Mouse (Mus musculus) yolk sac, embryonic 10.5 days (tissue): ENCODE measurements at regions not wholly inside any gene's neighbourhood (a gene's known extent, or its start where the extent isn't known, plus 50 kb on each side); places are given as distances from the start of the nearest gene placed in this dataset.
"Not testable (repeated sequence)": the region's sequence is repeated elsewhere in the genome, so short reads cannot be mapped to it uniquely, and the experiment has no call there.

Experiments
- DNase-seq: peaks from one replicate; pipeline ENCODE4 v3.0.0-alpha.2; 2017; ENCODE audit warnings: low spot score

DNA sequence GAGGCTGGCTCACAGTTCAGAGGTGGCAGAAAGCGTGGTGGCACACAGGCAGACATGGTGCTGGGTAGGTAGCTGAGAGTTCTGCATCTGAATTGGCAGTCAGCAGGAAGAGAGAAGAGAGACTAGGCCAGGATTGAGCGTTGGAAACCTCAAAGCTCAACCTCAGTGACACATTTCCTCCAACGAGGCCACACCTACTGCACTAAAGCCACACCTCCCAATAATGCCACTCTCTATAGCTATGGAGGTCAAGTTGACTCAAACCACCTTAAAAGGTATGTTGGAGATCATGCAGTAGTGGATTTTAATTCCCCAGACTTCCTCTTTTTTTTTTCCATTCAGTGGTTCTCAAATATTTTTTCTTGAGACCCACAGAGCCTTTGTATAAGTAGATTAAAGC is 57.1 kb downstream of the Ccdc54 start:
- DNase-seq: no peak

DNA sequence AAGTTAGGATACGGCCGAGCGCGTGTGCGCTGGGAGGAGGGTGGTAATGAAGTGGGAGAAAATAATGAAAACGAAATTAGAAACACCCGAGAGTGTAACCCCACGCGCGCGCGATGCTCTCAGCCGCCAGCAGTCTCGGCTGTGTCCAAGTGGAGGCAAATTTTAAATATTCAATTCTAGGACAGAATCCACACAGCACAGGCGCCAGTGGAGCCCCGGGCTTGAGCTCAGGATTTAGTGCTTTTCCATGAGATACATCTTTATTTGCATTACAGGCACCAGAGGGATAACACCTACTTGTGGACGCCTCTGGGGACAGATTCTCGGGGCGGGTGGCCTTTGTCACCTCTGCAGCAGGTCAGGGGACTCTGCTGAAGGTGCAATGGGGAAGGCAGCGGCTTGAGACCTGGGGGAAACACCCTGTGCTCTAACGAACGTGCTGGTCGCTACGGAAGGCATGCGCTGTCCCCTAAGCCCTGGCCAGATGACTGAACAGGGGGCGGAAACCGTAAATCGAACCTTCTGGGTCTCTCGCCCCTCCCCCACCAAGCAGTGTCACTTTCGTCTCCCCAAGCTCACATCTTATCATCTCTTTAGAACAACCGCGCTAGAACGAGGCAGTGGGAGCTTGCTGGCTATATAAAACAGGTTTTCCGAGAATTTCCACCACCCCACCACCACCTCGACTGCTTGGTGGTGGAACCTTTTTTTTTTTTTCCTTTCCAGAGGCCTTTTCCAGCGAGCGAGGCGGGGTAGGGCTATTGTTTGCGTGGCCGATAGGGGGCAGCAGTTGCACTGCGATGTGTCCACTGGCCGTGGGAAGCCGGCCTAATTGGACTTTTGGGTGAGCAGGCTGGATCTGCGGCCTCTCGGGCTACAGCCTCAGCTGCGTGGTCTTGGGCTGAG is 61.2 kb downstream of the Ccdc54 start:
- peak; percentile 90 for DNase-seq

DNA sequence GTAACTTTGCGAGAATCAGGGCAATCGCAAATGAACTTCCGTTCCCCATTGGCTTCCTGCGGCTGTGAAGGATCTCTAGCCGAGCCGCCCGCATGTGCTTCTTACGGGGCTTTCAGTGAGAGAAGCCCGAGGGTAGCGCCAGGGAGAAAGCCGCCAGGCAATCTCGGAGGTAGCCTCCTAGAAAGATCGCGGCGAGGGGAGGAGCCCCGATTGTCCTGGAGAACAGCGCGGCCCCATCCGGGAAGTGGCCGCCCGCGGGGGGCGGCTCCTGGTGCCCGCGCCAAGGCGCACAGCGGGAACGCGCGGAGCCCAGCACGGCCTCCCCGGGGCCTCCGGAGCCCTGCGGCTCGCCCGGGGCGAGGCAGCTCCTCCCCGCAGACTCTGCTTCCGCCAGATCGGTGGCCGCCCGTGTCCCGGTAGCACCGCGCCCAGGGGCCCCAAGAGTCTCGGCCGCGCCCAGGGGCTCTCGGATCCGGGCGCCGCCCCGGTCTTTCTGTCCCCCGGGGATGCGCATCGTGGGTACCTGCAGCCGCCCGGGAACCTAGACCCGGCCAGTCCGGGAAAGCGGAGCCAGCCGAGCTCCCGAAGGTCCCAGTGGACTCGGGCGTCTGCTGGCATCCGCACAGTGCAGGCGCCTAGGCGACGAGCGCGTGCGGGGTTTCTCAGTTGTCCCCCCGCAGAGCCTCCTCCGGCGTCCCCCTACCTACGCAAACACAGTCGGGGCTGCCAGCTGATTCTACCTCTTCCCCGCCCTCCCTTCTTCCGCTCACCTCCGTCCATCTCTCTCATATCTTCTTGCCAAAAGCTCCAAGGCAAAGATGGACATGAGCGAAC is 62.1 kb downstream of the Ccdc54 start:
- DNase-seq: peak; percentile 86

DNA sequence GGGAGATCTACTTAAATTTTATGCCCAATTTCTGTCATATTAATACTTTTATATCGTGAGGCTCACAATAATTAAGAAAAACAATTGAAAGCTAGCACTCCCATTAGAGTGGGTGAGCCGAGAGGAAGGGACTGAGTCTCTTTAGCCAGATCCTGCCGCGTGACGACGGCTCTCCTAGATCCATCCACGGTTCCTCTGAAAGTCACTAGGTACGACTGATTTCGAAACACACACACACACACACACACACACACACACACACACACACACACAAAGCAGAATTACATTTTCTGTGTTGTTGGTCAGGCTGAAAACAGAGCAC is 62.6 kb downstream of the Ccdc54 start:
- DNase-seq: no peak

DNA sequence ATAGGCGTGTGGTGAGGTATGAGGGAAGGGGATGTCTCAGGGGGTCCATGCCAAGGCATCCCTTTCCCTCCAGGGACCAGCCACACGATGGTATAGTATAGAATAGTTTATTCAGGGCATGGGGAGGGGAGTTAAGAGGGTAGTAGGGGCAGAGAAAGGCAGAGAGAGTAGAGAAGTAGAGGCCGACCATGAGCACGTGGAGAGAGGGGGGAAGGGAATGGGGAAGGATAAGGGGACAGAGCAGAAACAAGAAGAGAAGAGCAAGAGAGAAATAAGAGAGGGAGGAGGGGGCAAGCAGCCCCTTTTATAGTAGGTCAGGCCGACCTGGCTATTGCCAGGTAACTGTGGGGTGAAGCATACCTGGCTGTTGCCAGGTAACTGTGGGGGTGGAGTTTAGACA is 64.0 kb downstream of the Ccdc54 start:
- not testable (repeated sequence) for DNase-seq

DNA sequence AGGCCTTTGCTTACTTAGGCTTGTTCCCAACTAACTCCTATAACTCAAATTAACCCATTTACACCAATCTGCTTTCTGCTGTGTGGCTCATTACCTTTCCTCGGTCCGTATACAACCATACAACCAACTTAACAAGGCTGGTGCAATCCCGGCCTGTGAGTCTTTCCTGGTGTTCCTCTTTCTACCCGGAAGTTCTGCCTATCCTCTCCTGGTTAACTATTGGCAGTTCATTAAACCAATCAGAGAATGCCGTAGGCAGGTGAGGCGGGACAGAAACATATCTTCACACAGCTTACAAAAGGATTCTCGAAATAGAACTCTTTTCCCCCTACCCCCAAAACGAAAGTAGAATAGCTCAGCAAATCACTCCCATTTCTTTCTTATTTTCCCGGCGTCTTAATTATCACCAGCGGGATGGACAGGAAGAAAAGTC is 65.0 kb downstream of the Ccdc54 start:
- peak; percentile 32 for DNase-seq

DNA sequence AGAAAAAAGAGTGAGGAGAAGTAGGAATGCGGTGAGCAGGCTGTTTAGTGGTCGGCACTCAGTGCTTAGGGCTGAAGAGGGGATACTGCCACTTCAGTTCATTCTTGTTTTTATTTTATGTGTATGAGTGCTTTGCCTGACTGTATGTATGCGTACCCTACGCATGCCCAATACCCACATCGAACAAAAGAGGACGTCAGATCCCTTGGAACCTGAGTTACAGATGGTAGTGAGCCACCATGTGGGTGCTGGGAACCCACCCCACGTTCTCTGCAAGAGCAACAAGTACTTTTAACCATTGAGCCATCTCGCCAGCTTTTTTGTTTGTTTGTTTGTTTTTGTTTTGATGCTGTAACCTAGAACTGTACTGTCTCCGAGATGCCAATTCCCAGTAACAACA is 65.5 kb downstream of the Ccdc54 start:
- no peak for DNase-seq

DNA sequence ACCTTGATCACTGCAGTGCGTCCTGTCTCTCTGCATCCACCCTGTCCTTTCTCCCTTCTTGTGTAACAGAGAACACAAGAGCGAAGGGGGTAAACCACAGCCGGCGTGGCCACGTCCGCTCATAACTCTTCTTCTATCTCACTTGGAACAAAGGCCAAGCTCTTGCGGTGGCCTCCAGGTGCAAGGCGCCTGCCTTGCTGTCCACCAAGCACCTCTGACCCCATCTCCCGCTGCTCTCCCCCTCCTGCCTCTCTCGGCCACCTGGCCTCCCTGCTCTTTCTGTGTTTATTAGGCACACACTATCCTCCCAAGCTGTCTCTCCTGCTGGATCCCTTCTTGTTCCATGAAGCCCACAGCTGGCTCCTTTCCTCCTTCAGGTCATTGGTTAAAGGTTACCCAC is 71.3 kb downstream of the Ccdc54 start:
- DNase-seq: peak; percentile 77

DNA sequence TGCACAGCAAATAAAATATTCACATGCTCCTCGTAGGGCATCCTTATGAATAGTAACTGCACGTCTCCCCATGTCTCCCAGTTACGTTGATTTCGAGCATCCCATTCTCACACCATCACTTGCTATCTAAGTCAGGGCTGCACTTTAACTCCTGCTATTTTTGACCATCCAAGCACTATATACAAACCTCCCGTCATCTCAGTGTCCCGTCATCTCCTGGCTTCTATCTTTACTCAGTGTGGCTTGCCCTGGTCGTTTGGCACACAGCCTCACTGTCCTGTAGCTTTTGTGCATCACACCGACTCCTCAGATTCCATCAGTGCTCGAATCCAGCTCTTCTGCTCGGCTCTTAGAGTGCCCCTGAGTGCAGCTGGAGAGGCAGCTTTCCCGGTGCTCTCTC is 74.4 kb downstream of the Ccdc54 start:
- no peak for DNase-seq

DNA sequence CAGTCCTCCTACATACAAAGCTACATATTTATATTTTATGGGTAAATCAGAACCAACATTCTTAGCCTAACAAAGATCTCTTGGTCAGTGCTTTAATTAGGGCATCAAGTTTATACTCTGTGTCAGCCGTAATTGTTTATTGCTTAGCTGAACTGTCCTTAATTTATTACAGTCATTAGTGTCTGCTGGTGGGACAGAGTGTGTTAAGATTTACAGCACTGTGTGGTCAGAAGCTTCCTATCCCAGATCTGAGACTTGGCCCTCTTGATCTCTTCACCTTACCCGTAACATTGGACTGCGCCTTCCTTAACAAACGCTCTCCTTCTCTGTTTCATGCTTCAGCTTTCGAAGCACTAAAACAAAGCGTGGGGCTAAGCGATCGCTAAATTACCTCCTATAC is 75.9 kb downstream of the Ccdc54 start:
- DNase-seq: no peak

DNA sequence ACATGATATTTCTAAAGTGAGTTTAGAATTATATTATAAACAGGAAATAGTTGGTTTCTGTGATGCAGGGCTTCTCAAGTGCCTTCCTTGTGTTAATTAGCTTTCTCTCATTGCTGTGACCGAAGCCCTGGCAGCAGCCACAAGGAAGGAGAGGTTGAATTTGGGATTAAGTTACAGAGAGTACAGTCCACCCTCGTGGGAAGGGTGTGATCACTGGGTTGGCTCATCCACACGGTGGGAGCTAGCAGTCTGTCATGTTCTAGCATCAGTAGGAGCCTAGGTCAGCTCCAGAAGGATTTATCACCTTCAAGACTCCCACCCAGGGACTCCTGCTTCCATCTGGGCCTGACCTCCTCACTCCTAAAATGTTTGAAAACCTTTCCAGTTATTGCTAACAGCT is 78.9 kb downstream of the Ccdc54 start:
- DNase-seq: no peak

DNA sequence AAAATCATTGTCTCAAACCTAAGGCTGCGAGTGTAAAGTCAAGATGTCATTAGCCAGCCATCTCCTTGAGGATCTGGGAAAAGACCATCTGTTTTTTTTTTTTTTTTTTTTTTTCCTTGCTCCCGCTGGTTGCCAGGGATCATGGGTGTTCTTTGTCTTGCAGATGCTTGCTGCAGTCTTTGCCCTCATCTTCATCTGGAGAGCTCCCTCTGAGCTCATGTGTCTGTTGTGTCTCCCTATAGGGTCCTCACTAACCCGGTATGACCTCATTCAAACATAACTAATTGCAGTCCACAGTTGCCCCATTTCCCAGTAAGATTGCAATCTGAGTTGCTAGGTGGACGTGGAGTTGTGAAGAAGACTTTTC is 77.3 kb upstream of the Bbx start:
- no peak for DNase-seq

DNA sequence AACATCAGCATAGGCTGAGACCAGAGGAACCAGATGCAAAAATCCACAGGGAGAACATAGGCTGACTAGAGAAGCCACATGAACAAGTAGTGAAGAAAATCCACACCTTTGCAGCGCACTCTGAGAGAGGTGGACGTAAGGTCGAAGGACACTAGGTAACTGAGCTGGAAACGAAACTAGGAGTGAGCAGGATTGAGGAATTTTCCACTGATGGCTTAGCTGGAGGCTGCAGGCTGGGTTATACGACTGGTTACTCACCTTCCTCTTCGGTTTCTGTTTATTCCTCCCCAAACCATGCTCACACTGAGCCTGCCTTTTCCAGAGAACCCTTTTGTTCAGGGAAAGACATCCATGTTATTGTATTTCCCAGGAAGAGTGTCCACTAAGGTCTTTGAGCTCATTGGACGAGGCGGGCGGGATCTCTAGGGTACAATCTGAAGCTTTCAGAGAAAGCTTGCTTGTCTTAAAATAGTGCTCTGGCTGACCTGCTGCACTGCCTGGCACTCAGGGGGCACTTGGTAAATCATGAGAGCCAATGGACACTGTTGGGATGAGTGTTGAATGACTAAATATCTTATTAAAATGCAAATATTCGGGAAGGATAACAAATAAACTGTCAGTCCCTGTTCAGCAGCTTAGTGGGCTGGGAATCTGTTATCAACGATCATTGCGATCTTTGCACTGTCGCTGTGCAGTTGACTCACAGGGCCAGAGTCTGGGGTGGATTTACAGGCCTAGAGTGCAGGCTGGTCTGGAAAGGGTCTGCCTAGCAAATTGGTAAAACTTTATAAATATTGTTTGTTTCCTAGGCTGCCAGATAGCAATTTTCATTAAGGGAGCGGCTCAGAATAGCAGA is 76.7 kb upstream of the Bbx start:
- peak; percentile 67 for DNase-seq

DNA sequence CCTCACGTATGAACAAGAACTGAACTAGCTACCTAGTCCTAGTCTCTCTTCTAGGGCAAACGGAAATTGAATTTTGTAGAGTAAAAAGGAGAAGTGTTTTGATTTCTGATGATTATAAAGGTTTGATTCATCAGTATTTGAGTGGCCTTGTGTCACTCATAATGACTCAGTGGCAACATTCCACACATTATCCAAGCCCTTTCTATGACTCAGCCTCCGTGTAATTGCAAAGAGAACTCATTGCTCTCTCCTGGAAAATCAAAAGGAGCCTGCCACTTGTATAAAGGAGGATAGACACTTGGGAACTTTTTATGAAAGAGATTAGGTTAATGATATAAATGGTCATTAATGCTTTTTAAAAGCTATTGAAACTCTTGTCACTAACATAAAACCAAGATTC is 72.4 kb upstream of the Bbx start:
- DNase-seq: no peak

DNA sequence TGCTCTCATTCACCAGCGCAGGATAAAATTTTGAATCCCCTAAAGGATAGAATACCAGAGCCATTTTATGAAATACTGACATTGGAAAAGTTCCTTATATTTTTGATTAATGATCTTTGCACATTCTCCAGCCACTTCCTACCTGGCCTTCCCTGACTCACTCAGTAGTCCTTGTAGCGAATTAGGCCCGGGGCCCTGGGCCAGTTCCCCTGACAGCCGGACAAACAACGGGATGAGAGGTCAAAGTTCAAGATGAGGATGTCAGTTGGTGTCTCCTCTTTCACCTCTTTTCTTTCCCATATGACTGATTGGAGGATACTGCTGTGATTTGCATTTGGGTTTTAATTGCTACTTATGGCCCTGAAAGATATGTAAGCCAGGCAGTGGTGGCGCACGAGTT is 66.7 kb upstream of the Bbx start:
- peak; percentile 81 for DNase-seq

DNA sequence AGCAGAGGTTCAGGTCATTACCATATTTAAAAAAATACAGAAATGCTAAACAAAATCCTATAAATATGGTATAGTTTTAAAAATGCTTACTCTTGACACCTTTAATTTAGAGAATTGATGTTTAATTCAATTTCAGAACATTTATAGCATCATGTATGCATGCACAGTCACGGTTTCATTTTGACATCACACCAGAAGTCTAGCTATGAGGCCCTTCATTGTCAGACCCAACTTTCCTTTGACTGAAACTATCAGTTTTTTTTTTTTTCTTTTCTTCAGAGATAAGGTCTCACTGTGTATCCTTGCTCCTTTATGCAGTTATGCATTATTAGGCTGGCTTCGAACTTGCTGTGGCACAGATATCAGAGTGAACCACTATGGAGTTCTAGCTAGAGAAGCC is 61.5 kb upstream of the Bbx start:
- no peak for DNase-seq

DNA sequence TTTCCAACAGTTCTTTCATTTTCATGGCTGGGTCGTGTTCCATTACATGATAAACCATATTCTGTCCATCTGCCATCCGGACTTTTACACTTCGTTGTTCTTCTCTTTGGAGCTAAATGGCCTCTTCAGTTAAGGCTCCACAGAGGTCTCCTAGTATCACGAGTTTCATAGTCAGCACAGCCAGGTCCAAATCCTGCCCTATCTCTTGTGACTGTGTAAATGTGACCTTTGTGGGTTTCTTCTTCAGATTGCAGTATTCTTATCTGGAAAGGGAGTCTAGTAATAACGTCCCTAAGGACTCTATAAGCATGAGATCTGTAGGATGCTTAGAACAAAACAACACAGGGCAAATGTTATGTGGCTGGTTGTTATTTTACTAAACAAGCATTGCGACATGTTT is 57.1 kb upstream of the Bbx start:
- DNase-seq: peak; percentile 84

DNA sequence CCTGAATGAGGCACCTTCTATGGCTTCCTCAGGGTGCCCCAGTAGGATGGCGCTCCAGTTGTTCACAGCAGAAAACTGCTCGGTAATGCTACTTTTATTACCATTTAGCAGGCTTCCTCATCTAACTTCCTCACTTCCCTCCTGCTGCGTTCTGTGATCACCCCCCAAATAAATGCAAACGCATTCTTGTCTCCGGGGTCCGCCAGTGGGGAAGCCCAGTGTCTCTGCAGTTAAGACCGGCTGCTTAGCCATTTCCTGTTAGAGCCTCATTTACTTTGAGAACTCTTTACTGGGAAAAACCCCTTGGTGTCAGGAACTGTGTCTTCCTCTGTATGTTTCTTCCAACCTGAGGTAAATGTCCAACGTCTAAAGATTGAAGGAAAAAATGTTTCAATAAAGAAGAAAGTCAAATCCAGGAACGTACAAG is 50.2 kb upstream of the Bbx start:
- DNase-seq: no peak
